Mouse (Mus musculus) megakaryocyte progenitor cell, adult 5-6 weeks (primary cell): ENCODE measurements around the gene Zbtb17. TPM values are rescaled to one million over a fixed set of nuclear protein-coding genes. Genes with fewer than 3 reads are reported as not detected.

Source experiments
- ATAC-seq: replicated peaks from 2 replicates; pipeline ENCODE4 v1.8.0; 2016; ENCODE audit warnings: mild to moderate bottlenecking, moderate TSS enrichment, inconsistent platforms; ENCODE audit not compliant: poor library complexity
- total RNA-seq, 2 experiments: library from RNA; stranded (forward) in 1 of 2; stranded (reverse) in 1 of 2; fragments of 157-497, 149-512 nt in 1 of 2; fragments of 200-1000 nt in 1 of 2; gene quantifications; 2 replicates each; pipeline versions ENCODE4 v1.2.3 to v1.2.4; 2015 to 2017

Gene Zbtb17
- total RNA-seq (2015) (12.0 and 14.0 TPM in 2 replicates), total RNA-seq (2017) (15.2 and 21.3 TPM in 2 replicates)

- ATAC-seq, result peak; percentile 96
Observed at GRCm38 (mm10) chr4:141444451-141445327, at the start of gene Zbtb17. TSS of gene Zbtb17 (plus strand) at chr4:141444654.

DNA sequence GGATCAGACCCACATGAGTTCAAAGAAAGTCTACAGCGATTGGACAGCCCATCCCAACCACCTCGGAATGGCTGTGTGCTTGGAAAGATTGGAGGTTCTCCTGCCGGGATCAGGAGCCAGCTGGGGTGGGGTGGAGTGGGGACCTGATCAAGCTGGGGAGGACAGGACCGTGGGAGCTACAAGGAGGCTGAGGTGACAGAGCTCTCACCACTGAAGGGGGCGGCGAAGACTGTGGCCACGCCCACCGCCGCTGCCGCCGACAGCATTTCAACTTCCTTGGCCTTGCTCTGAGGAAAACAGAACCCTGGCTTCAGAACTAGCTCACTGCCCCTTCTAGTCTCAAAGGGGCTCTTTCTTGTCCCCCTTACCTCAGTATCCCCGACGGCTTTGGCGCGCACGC lies 49.7 kb upstream of the Zbtb17 start:
- peak; percentile 63 for ATAC-seq

DNA sequence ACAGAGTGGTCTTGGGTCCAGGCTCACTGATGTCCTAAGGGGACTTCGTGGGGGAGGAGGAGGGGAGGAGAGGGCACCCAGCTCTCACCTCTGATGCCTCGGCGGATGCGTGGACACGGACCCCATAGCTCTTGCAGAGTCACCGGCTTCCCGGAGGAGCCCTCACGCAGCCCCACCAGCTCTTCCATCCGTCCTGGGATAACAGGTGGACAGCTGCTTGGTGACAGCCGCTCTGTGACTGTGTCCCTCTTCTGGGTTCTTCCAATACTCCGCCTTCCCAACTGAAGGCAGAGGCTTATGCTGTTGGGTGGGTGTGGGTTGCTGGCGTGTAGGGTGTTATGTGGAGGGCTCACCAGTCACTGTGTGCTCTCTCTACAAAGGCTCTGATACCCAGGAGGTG lies 46.6 kb upstream of the Zbtb17 start:
- no peak for ATAC-seq

DNA sequence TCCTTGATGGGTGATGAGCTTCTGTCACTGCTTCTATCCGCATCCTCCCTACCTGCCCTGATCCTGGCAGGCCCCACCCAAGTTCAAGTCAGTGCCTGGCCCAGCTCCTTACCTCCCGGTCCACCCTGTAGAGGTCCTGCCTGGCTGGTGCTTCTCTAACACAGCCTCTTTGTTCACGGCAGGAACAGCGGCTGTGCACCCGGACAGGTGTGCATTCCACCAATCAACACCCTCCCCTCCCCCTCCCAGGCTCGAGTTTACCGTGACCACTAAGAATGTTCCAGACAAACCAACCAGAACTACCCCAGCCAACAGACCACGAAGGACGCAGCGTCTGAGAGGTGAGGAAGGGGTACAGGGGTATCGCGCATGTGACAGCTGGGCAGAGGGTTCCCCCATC lies 45.9 kb upstream of the Zbtb17 start, which contains the start of gene Clcnka:
TSS of gene Clcnka (minus strand) at position 180 of the 400 bp plus-strand sequence.
- ATAC-seq, result no peak

DNA sequence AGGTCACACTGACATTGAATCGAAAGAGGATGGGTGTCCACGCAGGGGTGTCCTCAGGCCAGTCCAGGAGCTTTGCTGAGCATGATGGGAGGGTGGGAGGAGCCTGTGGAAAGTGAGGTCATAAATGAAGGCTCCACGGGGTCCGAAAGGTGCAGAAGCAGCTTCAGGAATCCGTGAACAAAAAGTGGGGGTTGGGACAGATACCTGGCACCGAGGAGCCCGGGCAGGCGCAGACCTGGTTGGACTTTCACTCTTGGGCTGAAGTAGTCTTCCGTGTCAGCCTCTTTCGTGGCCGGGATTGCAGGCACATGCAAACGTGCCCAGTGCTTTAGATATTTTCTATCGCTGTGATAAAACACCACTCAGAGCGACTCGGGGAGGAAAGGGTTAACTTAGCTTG lies 44.3 kb upstream of the Zbtb17 start:
- no peak for ATAC-seq

GRCm38 (mm10) chr4:141404518-141405313 lies 39.7 kb upstream of the Zbtb17 start:
- peak; percentile 94 for ATAC-seq

DNA sequence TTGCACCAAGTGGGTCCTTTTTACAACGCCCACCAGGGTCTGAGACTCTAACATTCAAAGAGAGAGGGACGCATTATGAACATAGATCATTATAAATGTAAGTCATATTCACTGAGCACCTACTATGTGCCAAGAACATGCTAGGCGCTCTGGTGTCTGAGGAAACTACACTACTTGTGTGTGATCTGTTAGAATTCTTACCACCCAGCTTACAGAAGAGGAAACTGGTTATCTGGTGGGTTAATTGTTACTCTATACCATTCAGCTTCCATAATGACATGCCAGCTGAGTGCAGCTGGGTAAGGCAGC lies 39.2 kb upstream of the Zbtb17 start:
- ATAC-seq, result no peak

- peak; percentile 72 for ATAC-seq
Observed at GRCm38 (mm10) chr4:141406516-141407299, 37.7 kb upstream of the Zbtb17 start.

GRCm38 (mm10) chr4:141408577-141408976 lies 35.9 kb upstream of the Zbtb17 start:
- no peak for ATAC-seq

DNA sequence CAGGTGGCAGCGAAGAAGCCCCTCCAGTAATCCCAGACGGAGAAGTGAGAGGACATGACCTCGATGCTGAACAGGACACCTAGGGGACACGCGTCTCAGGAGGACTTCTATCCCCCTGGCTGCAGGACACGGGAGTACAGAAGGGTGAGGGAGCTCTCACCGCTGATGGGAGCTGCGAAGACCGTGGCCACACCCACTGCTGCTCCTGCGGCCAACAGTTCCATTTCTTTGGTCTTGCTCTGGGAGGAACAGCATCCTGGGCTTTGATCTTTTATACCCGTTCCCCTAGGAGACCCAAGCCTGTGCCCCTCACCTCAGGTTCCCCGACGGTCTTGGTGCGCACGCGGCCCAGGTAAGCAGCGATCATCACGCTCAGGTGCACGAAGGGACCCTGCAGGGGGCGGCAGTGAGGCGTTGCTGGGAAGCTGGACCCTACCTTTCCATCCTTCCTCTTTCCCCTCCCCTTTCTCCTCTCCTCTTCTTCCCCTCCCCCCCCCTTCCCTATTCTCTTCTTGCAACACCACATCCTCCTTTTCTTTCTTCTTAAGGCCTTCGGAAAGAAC lies 32.9 kb upstream of the Zbtb17 start:
- peak; percentile 58; the same call in 1 of the 2 replicates for ATAC-seq

- ATAC-seq, result no peak
Observed at GRCm38 (mm10) chr4:141415924-141416323, 28.5 kb upstream of the Zbtb17 start, which contains the start of gene Clcnkb. TSS of gene Clcnkb (minus strand) at chr4:141416014.

GRCm38 (mm10) chr4:141419398-141420191 lies 24.9 kb upstream of the Zbtb17 start:
- ATAC-seq, result peak; percentile 97

DNA sequence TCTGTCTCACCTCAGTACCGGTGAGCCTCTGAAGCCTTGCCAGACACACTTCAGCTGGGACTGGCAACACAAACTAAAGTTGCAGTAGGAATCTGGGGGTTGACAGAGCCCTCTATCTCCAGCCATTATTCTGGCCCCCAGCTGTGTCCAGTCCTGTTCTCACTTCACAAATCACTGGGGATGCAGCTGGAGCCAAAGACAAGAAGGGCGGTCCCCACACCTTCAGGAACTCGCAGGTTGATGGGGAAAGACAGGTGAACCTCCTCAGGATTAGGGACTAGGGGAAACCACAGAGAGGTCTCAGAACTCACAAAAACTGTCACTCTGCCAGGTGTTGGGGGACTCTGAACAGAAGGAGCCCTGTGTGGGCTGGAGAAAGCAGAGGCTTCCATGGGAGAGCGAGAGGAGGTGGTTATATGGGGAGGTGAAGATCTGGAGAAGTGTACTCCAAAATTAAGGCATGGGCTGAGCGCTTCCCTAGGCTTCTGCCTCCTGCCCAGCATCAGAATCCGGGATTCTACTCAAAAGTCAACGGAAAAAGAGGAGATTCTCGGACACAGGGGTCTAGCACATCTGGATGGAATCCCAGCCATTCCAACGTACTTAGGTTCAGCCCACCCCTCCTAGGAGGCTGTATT lies 24.1 kb upstream of the Zbtb17 start, which contains the start of gene Hspb7:
TSS of gene Hspb7 (plus strand) at position 588 of the 638 bp plus-strand sequence.
- ATAC-seq, result no peak

DNA sequence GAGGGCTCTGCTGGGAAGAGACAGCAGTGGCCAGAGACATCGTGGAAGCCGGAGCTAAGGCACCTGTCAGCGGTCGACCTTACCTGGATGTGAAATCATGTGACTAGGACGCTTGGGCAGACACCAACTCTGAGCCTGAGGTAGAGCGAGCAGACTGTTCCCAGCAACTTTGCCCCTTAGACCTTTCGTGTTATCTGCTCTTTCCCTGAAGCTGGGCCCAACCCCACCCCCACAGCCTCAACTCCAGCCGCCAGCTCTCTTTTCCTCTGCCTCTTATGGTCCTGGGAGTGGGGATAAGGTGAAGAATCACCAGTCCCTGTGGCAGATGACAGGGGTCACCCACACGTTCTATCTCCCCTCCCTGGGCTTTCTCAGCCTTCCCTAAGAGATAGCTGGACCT lies 23.6 kb upstream of the Zbtb17 start:
- ATAC-seq, result no peak

- ATAC-seq, result no peak
Observed at GRCm38 (mm10) chr4:141421423-141421822, 23.0 kb upstream of the Zbtb17 start.

DNA sequence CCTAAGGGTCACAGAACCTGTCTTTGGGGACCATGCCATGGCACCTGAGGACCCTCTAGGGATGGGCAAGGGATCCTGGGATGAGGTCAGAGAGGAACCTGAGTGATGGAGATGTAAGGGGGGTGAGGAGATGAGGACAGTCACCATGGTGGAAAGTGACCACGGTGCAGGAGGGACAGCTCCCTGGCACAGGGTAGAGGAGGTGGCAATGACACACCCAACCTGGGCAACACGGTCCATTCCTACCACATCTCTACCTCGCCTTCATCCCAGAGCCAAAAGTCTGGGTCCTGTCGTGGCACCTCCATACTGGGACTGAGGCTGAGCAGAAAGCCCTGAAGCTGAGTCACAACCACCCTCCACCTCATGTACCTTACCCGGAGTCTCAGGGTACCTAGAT lies 21.6 kb upstream of the Zbtb17 start:
- ATAC-seq, result no peak

DNA sequence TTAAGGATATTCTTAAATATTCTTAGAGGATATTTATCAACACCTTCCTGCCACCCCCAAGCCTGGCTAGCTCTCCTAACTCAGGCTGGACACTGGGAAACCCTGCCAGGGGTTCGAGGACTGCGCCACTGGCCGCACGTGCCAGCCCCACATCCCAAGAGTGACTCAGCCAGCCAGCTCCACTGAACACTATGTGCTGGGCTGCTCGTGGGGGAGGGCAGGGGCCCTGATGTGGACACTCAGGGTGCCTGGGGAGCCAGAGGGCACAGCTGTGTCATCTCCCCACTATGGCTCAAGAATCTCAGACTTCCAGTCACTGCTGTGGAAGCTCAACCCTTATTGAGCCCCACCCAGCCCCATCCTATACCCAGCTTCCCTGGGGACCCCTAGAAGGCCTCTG lies 21.2 kb upstream of the Zbtb17 start:
- ATAC-seq, result no peak

GRCm38 (mm10) chr4:141423691-141424431 lies 20.6 kb upstream of the Zbtb17 start:
- ATAC-seq, result no peak
